Mouse (Mus musculus) lung, postnatal 0 days (tissue): Measurements from ENCODE around the gene Arhgap32.

ENCODE experiments used
- CTCF ChIP-seq: IDR thresholded peaks from 2 replicates; pipeline ENCODE4 v1.5.1; 2016; ENCODE audit warnings: antibody characterized with exemption, mild to moderate bottlenecking
- EP300 ChIP-seq: IDR thresholded peaks from 2 replicates; pipeline ENCODE4 v1.6.1; 2016; ENCODE audit warnings: antibody characterized with exemption, mild to moderate bottlenecking, control low read depth

- TF ChIP-seq EP300 (no peak), CTCF (no peak)
These were observed 123.5 kb downstream of the Arhgap32 start for GRCm38 (mm10) chr9:32239427-32239826.
